Mouse (Mus musculus): ENCODE results near the gene Cptp. TPM values are rescaled to one million over a fixed set of nuclear protein-coding genes. Genes with fewer than 3 reads are reported as not detected.

Cptp gene
- polyA plus RNA-seq, 1 experiment from 2014 or later, result 13.6 TPM

GRCm38 (mm10) chr4:155829866-155830265, 39.4 kb downstream of the Cptp start:
- Histone ChIP-seq H3K9me3 (no peaks in the 10 kb centered on the region), H3K4me1 (replicated peaks) (peaks cover 21% of the 10 kb centered on the region), H3K9ac (replicated peaks) (no peak overlapping the region), H3K4me3 (replicated peaks) (no peak overlapping the region), H3K36me3 (peaks cover 51% of the 10 kb centered on the region), H3K4me2 (no peak overlapping the region), H3K27ac (no peak overlapping the region), H3K27me3 (no peaks in the 10 kb centered on the region)
- ATAC-seq (ENCODE audit: insufficient number of reproducible peaks, insufficient read depth, low FRiP score, low TSS enrichment, low read depth), result no peak
- WGBS, result 93% methylated on average over 4 of the region's 4 CpGs

DNA sequence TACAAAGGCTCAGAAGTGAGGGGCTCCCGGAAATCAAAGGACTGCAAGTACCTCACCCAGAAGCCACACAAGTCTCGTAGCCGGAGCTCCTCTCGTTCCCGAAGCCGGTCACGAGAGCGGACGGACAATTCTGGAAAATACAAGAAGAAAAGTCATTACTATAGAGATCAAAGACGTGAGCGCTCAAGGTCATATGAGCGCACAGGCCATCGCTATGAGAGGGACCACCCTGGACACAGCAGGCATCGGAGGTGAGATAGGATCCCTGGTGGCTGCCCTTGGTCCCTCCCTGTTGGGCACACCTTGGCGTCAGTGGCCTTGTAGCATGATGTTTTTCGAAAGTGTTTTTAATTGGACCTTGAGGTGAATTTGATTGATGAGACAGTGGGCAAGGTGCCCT, 45.8 kb downstream of the Cptp start:
- WGBS, result 96% methylated on average over 16 of the region's 16 CpGs
- H3K9me3 ChIP-seq, result no peaks in the 10 kb centered on the region
- H3K4me1 ChIP-seq (replicated peaks), result no peaks in the 10 kb centered on the region
- no peak overlapping the region for H3K9ac ChIP-seq (replicated peaks)
- 0 out of 2 replicates have a peak, but pooled peaks have one; percentile 56 for ATAC-seq (ENCODE audit: insufficient number of reproducible peaks, insufficient read depth, low FRiP score, low TSS enrichment, low read depth)
- no peak overlapping the region for H3K4me3 ChIP-seq (replicated peaks)
- no peaks in the 10 kb centered on the region for H3K27me3 ChIP-seq
- no peak overlapping the region for H3K4me2 ChIP-seq
- no peak overlapping the region for H3K27ac ChIP-seq
- peaks cover 95% of the 10 kb centered on the region for H3K36me3 ChIP-seq

GRCm38 (mm10) chr4:155821025-155821424, 48.2 kb downstream of the Cptp start:
- peaks cover 96% of the 10 kb centered on the region for H3K36me3 ChIP-seq
- no peak overlapping the region for H3K4me2 ChIP-seq
- ATAC-seq (ENCODE audit: insufficient number of reproducible peaks, insufficient read depth, low FRiP score, low TSS enrichment, low read depth), result no peak
- H3K4me1 ChIP-seq (replicated peaks), result no peaks in the 10 kb centered on the region
- no peak overlapping the region for H3K27ac ChIP-seq
- H3K9me3 ChIP-seq, result no peaks in the 10 kb centered on the region
- H3K27me3 ChIP-seq, result no peaks in the 10 kb centered on the region
- 83% methylated on average over 7 of the region's 7 CpGs for WGBS
- no peak overlapping the region for H3K9ac ChIP-seq (replicated peaks)
- H3K4me3 ChIP-seq (replicated peaks), result no peak overlapping the region

GRCm38 (mm10) chr4:155817533-155817932, 51.7 kb downstream of the Cptp start:
- Histone ChIP-seq H3K4me3 (replicated peaks) (no peak overlapping the region), H3K9ac (replicated peaks) (no peak overlapping the region), H3K27ac (no peak overlapping the region), H3K4me2 (no peak overlapping the region), H3K9me3 (no peaks in the 10 kb centered on the region), H3K36me3 (peaks cover 88% of the 10 kb centered on the region), H3K4me1 (replicated peaks) (peaks cover 16% of the 10 kb centered on the region), H3K27me3 (no peaks in the 10 kb centered on the region)
- WGBS, result 85% methylated on average over 4 of the region's 4 CpGs
- no peak for ATAC-seq (ENCODE audit: insufficient number of reproducible peaks, insufficient read depth, low FRiP score, low TSS enrichment, low read depth)

Small RNA genes lying within 50 kb of the gene (microRNA-seq; reads per million reads assigned to microRNA genes)
- not detected for gene Gm22991

Other genes starting within 250 kb of the Cptp start
- gene Cdk11b, start 244.6 kb downstream of the Cptp start, polyA plus RNA-seq (2016; fragmentation: Nextera tagmentation; extraction: Ambion mirVana), result 78.4 and 82.4 TPM in 2 replicates
- gene Gm10563, start 224.0 kb downstream of the Cptp start, polyA plus RNA-seq (2016; fragmentation: Nextera tagmentation; extraction: Ambion mirVana), result not detected in 2 replicates
- 16.0 and 16.3 TPM in 2 replicates for gene Mmp23, start 216.1 kb downstream of the Cptp start, polyA plus RNA-seq (2016; fragmentation: Nextera tagmentation; extraction: Ambion mirVana)
- gene Mib2, start 200.2 kb downstream of the Cptp start, polyA plus RNA-seq (2016; fragmentation: Nextera tagmentation; extraction: Ambion mirVana), result 36.5 and 37.2 TPM in 2 replicates
- gene Fndc10, start 175.1 kb downstream of the Cptp start, polyA plus RNA-seq (2016; fragmentation: Nextera tagmentation; extraction: Ambion mirVana), result 9.3 and 11.2 TPM in 2 replicates
- gene Ssu72, start 164.6 kb downstream of the Cptp start, polyA plus RNA-seq (2016; fragmentation: Nextera tagmentation; extraction: Ambion mirVana), result 143 and 145 TPM in 2 replicates
- gene Tmem240, start 134.6 kb downstream of the Cptp start, polyA plus RNA-seq (2016; fragmentation: Nextera tagmentation; extraction: Ambion mirVana), result 1.4 and 1.6 TPM in 2 replicates
- 104 and 108 TPM in 2 replicates for gene Atad3a, start 108.3 kb downstream of the Cptp start, polyA plus RNA-seq (2016; fragmentation: Nextera tagmentation; extraction: Ambion mirVana)
- 8.3 and 8.8 TPM in 2 replicates for gene Vwa1, start 94.7 kb downstream of the Cptp start, polyA plus RNA-seq (2016; fragmentation: Nextera tagmentation; extraction: Ambion mirVana)
- 0.50 and 0.91 TPM in 2 replicates for gene Tmem88b, start 83.6 kb downstream of the Cptp start, polyA plus RNA-seq (2016; fragmentation: Nextera tagmentation; extraction: Ambion mirVana)
- gene Ankrd65, start 79.0 kb downstream of the Cptp start, polyA plus RNA-seq (2016; fragmentation: Nextera tagmentation; extraction: Ambion mirVana), result 0.18 TPM in 1 of 2 replicates, not detected in the other
- gene Mrpl20, start 66.6 kb downstream of the Cptp start, polyA plus RNA-seq (2016; fragmentation: Nextera tagmentation; extraction: Ambion mirVana), result 217 and 228 TPM in 2 replicates
- gene Ccnl2, start 57.0 kb downstream of the Cptp start, polyA plus RNA-seq (2016; fragmentation: Nextera tagmentation; extraction: Ambion mirVana), result 241 and 256 TPM in 2 replicates
- 146 and 151 TPM in 2 replicates for gene Aurkaip1, start 38.2 kb downstream of the Cptp start, polyA plus RNA-seq (2016; fragmentation: Nextera tagmentation; extraction: Ambion mirVana)
- gene Mxra8, start 29.8 kb downstream of the Cptp start, polyA plus RNA-seq (2016; fragmentation: Nextera tagmentation; extraction: Ambion mirVana), result 44.9 and 62.1 TPM in 2 replicates
- gene Dvl1, start 22.0 kb downstream of the Cptp start, polyA plus RNA-seq (2016; fragmentation: Nextera tagmentation; extraction: Ambion mirVana), result 5.5 and 14.7 TPM in 2 replicates
- 0.39 and 0.74 TPM in 2 replicates for gene Tas1r3, start 6.1 kb downstream of the Cptp start, polyA plus RNA-seq (2016; fragmentation: Nextera tagmentation; extraction: Ambion mirVana)
- gene Ints11, start 106 bp upstream of the Cptp start, polyA plus RNA-seq (2016; fragmentation: Nextera tagmentation; extraction: Ambion mirVana), result 82.0 and 82.9 TPM in 2 replicates
- 45.4 and 48.5 TPM in 2 replicates for gene Pusl1, start 22.3 kb upstream of the Cptp start, polyA plus RNA-seq (2016; fragmentation: Nextera tagmentation; extraction: Ambion mirVana)
- 18.4 and 25.5 TPM in 2 replicates for gene Acap3, start 22.4 kb upstream of the Cptp start, polyA plus RNA-seq (2016; fragmentation: Nextera tagmentation; extraction: Ambion mirVana)
- gene Ube2j2, start 74.4 kb upstream of the Cptp start, polyA plus RNA-seq (2016; fragmentation: Nextera tagmentation; extraction: Ambion mirVana), result 165 and 169 TPM in 2 replicates
- 27.1 and 31.6 TPM in 2 replicates for gene C1qtnf12, start 92.9 kb upstream of the Cptp start, polyA plus RNA-seq (2016; fragmentation: Nextera tagmentation; extraction: Ambion mirVana)
- 16.1 and 16.8 TPM in 2 replicates for gene B3galt6, start 123.2 kb upstream of the Cptp start, polyA plus RNA-seq (2016; fragmentation: Nextera tagmentation; extraction: Ambion mirVana)
- 131 and 139 TPM in 2 replicates for gene Sdf4, start 123.4 kb upstream of the Cptp start, polyA plus RNA-seq (2016; fragmentation: Nextera tagmentation; extraction: Ambion mirVana)
- gene Tnfrsf4, start 144.4 kb upstream of the Cptp start, polyA plus RNA-seq (2016; fragmentation: Nextera tagmentation; extraction: Ambion mirVana), result 0.84 and 0.92 TPM in 2 replicates
- gene Tnfrsf18, start 156.7 kb upstream of the Cptp start, polyA plus RNA-seq (2016; fragmentation: Nextera tagmentation; extraction: Ambion mirVana), result 1.8 and 1.9 TPM in 2 replicates
- gene Ttll10, start 190.0 kb upstream of the Cptp start, polyA plus RNA-seq (2016; fragmentation: Nextera tagmentation; extraction: Ambion mirVana), result 0.58 and 1.3 TPM in 2 replicates
- gene 9430015G10Rik, start 240.5 kb upstream of the Cptp start, polyA plus RNA-seq (2016; fragmentation: Nextera tagmentation; extraction: Ambion mirVana), result 59.9 and 63.1 TPM in 2 replicates

Measured in limb, embryonic 12.5 days (tissue).